Mouse (Mus musculus): Measurements from ENCODE around the gene Prnd. TPM values are rescaled to one million over a fixed set of nuclear protein-coding genes. Genes with fewer than 3 reads are reported as not detected.

Gene Prnd
- total RNA-seq (2023): not detected in 2 replicates

GRCm38 (mm10) chr2:131950598-131951095 lies at the start of gene Prnd:
Gene Prnd, plus strand, starts transcription at chr2:131950861.

GRCm38 (mm10) chr2:131909683-131910572 lies 40.7 kb upstream of the Prnd start, which contains the start of the genes Prnp and Prn:
Gene Prnp, plus strand, starts transcription at chr2:131909928.
Gene Prn, plus strand, starts transcription at chr2:131909957.

Other genes with a start within 250 kb of the Prnd start
- gene Erv3, start 91.1 kb upstream of the Prnd start, total RNA-seq (2023): not detected in 2 replicates
- 7.8 and 8.2 TPM in 2 replicates for gene Prnp, start 40.9 kb upstream of the Prnd start, total RNA-seq (2023)
- gene Prn, start 40.9 kb upstream of the Prnd start, total RNA-seq (2023): not detected in 2 replicates
- gene Rassf2, start 79.4 kb downstream of the Prnd start, total RNA-seq (2023): 129 and 134 TPM in 2 replicates
- 16.6 and 25.3 TPM in 2 replicates for gene Slc23a2, start 194.2 kb downstream of the Prnd start, total RNA-seq (2023)

All from neutrophil, adult 65 days (primary cell).